Comparison of ENCODE assay signal across 9 mouse cellular contexts in the genomic region with DNA sequence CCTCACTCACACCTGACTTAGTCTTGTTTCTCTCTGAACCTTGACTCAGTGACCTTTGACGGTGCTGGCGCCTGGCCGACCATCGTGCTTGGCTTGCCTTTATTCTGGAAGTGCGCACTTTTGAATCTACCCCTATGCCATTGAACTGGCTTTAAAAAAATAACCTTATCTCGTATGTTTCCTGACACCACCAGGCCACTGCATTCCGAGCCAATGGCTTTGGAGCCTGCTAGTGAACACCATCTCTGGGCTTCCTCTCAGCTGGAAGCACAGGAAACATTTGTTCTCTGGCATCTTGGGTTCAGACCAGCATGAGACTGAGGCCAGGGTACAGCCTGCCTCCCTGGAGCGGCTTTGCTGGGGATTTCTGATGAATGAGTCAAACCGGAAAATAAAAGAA. TPM values are rescaled to one million over a fixed set of nuclear protein-coding genes. Genes with fewer than 3 reads are reported as not detected.
DNase-seq lines count a peak whose midpoint lies in the region; ATAC-seq and TF ChIP-seq lines count a peak whose summit lies in the region.
"Had no signal": no experiment of that assay in that cellular context is flagged by ENCODE, and none has a peak within 500 bp of the region (broad histone marks: within the 10 kb centered on the region; RNA-seq: fewer than 3 reads in every experiment).

No protein-coding gene starts in this region.

- WGBS in small intestine, adult 2 months: 61% methylated on average over 9 of the region's 9 CpGs

- H3K27me3 ChIP-seq in small intestine, adult 2 months (ENCODE audit: control insufficient read depth, insufficient read depth, low read length): no peaks in the 10 kb centered on the region

- no peak for TF ChIP-seq CTCF in small intestine, adult 2 months (IDR thresholded peaks at IDR 0.05; ENCODE audit: extremely low read depth, insufficient read length, insufficient replicate concordance, low read depth, low read length)

- peak; percentile 34; the same call in 1 of the 2 replicates for ATAC-seq in frontal cortex, adult (ENCODE audit: low TSS enrichment)

- no peaks in the 10 kb centered on the region for H3K36me3 ChIP-seq in small intestine, adult 2 months (ENCODE audit: control insufficient read depth, insufficient read depth, low read length)

- TF ChIP-seq POLR2A in small intestine, adult 2 months (IDR thresholded peaks at IDR 0.05; ENCODE audit: low read depth, low read length): no peak

- peak overlapping the region; percentile 78; the same call in 1 of the 2 replicates for H3K27ac ChIP-seq in small intestine, adult 2 months (ENCODE audit: insufficient read depth, low read depth, low read length)

- DNase-seq in frontal cortex, postnatal 36 days (ENCODE audit: low spot score in 2 of 2): no peak
- peak; percentile 89 for DNase-seq in adrenal gland, adult 8-10 months
- DNase-seq in heart, adult 18-20 months: peak; percentile 93 to 95
- DNase-seq in kidney, postnatal 14 days: peak; percentile 92
- DNase-seq in spleen, postnatal 14 days (ENCODE audit: low spot score in 2 of 2): no peak
- DNase-seq in right cerebral cortex, postnatal 36 days (ENCODE audit: low spot score in 2 of 2): no peak

- no peak overlapping the region for H3K4me3 ChIP-seq in small intestine, adult 2 months (ENCODE audit: low read depth, low read length)

- H3K4me1 ChIP-seq in small intestine, adult 2 months (ENCODE audit: control insufficient read depth, insufficient read depth, insufficient read length, low read length): peaks cover 5% of the 10 kb centered on the region; the same call in 1 of the 2 replicates

RNA-seq across cellular contexts. Expression of a gene that starts 25.9 kb away (rescaled TPM):
- 10 to 100 TPM; 21.3 to 31.3 (median 28.5) TPM for total RNA-seq in adrenal gland, adult 8-10 months (2022)
- total RNA-seq in heart, adult 18-20 months (2021): 10 to 100 TPM; 14.7 to 16.6 TPM
- polyA plus RNA-seq in small intestine, adult 2 months (2012; rRNA removed): 7.5 and 10.4 TPM in 2 replicates
- total RNA-seq: CH12.LX had no signal

Comparison
In these comparisons a context has a peak if more than half of its experiments do, and no peak if none do; other contexts are left out.
1. DNase-seq: peak in adrenal gland, adult 8-10 months (single experiment), heart, adult 18-20 months (2 of 2) and kidney, postnatal 14 days (single experiment); none in frontal cortex, postnatal 36 days (0 of 2), spleen, postnatal 14 days (0 of 2) and right cerebral cortex, postnatal 36 days (0 of 2).